Mouse (Mus musculus) lung, adult 10 weeks (tissue): ENCODE data around the gene Il31ra. TPM values are rescaled to one million over a fixed set of nuclear protein-coding genes. Genes with fewer than 3 reads are reported as not detected.

ENCODE experiments used
- polyA plus RNA-seq: library from polyadenylated mRNA; stranded (reverse); fragments of 350-450 nt; fragmentation: Illumina TruSeq; extraction: RNeasy Lipid Tissue Mini Kit (QIAGEN cat#74804); gene quantifications from one replicate; pipeline ENCODE4 v1.2.3, GENCODE M21; 2014; ENCODE audit warnings: low read depth, low replicate concordance; ENCODE audit not compliant: insufficient read depth

The Il31ra gene
- not detected for polyA plus RNA-seq

GRCm38 (mm10) chr13:112594260-112594659, at the start of gene Il31ra:
Il31ra (minus strand) TSS chr13:112594360.

Other genes with a start within 250 kb of the Il31ra start
- 50.2 TPM for gene Il6st, start 130.3 kb downstream of the Il31ra start, polyA plus RNA-seq
- 0.23 TPM for gene Ddx4, start 58.1 kb upstream of the Il31ra start, polyA plus RNA-seq
- gene Slc38a9, start 66.4 kb upstream of the Il31ra start, polyA plus RNA-seq: 4.3 TPM
- 144 TPM for gene Plpp1, start 206.4 kb upstream of the Il31ra start, polyA plus RNA-seq